Mouse (Mus musculus) B cell, adult 67 days (primary cell): ENCODE results near the gene Gm8453. TPM values are rescaled to one million over a fixed set of nuclear protein-coding genes. Genes with fewer than 3 reads are reported as not detected.

Source experiments
- total RNA-seq, 2 experiments: library from RNA; stranded (reverse); gene quantifications; 4 replicates each; pipeline ENCODE4 v1.2.4; 2023

Gm8453 gene
- not detected for total RNA-seq

GRCm38 (mm10) chr7:22229384-22229783, at the start of gene Gm8453:
Gene Gm8453, minus strand, starts transcription at chr7:22229484.

GRCm38 (mm10) chr7:22201164-22201563, 28.1 kb downstream of the Gm8453 start, which contains the start of gene Gm8653:
Gene Gm8653, minus strand, starts transcription at chr7:22201264.

GRCm38 (mm10) chr7:22189077-22189476, 40.2 kb downstream of the Gm8453 start, which contains the start of gene Vmn1r143:
Gene Vmn1r143, plus strand, starts transcription at chr7:22189377.

Other genes starting within 250 kb of the Gm8453 start
- not detected for gene Vmn1r137, start 234.9 kb downstream of the Gm8453 start, total RNA-seq
- not detected for gene Vmn1r138, start 200.6 kb downstream of the Gm8453 start, total RNA-seq
- gene Gm6176, start 173.2 kb downstream of the Gm8453 start, total RNA-seq = not detected
- not detected for gene Vmn1r139, start 160.4 kb downstream of the Gm8453 start, total RNA-seq
- gene Gm16451, start 111.2 kb downstream of the Gm8453 start, total RNA-seq = not detected
- not detected for gene Gm10666, start 94.7 kb downstream of the Gm8453 start, total RNA-seq
- gene Vmn1r142, start 65.4 kb downstream of the Gm8453 start, total RNA-seq = not detected
- not detected for gene Vmn1r143, start 40.1 kb downstream of the Gm8453 start, total RNA-seq
- gene Gm8653, start 28.2 kb downstream of the Gm8453 start, total RNA-seq = not detected
- not detected for gene Gm4187, start 100.2 kb upstream of the Gm8453 start, total RNA-seq
- not detected for gene Gm8660, start 141.6 kb upstream of the Gm8453 start, total RNA-seq
- gene Vmn1r148, start 184.1 kb upstream of the Gm8453 start, total RNA-seq = not detected
- not detected for gene Vmn1r149, start 208.7 kb upstream of the Gm8453 start, total RNA-seq
- not detected for gene Gm10665, start 234.6 kb upstream of the Gm8453 start, total RNA-seq